Mouse (Mus musculus) liver, embryonic 14.5 days (tissue): ENCODE measurements around the gene 0610010F05Rik. TPM values are rescaled to one million over a fixed set of nuclear protein-coding genes. Genes with fewer than 3 reads are reported as not detected.

ENCODE experiments used
- ATAC-seq: fragments of 200-750 bp; cut with Nextera tagmentation; 2 replicates; pipeline ENCODE4 v1.8.0; 2017; ENCODE audit warnings: moderate number of reproducible peaks, mild to moderate bottlenecking, moderate library complexity; ENCODE audit not compliant: insufficient read depth
- DNase-seq, 3 experiments: peaks; one replicate each; pipeline ENCODE4 v3.0.0-alpha.2; 2012 to 2013; ENCODE audit warnings: low read depth in 3 of 3, low spot score in 3 of 3
- H3K27ac ChIP-seq: fragments of 300-500 bp; sonication (generic); 2 replicates; pipeline ENCODE4 v1.5.1; 2014; ENCODE audit warnings: moderate library complexity, mild to moderate bottlenecking, control low read depth, inconsistent platforms
- H3K27me3 ChIP-seq: fragments of 300-500 bp; sonication (generic); 2 replicates; pipeline ENCODE4 v1.6.1; 2014; ENCODE audit warnings: mild to moderate bottlenecking, low read length, moderate library complexity; ENCODE audit not compliant: control insufficient read depth, insufficient read depth
- H3K36me3 ChIP-seq: fragments of 300-500 bp; sonication (generic); replicated peaks from 2 replicates; pipeline ENCODE4 v1.6.1; 2014; ENCODE audit warnings: low read depth; ENCODE audit not compliant: control insufficient read depth, insufficient read depth
- H3K4me1 ChIP-seq, 2 experiments: fragments of 200-500 bp in 1 of 2; fragments of 300-500 bp in 1 of 2; sonication (generic) in 1 of 2; replicated peaks; 2 replicates each; pipeline ENCODE4 v1.6.1; 2012 to 2014; ENCODE audit warnings: antibody characterized with exemption in 1 of 2, inconsistent platforms in 1 of 2, low read length in 1 of 2; ENCODE audit not compliant: control insufficient read depth in 2 of 2, insufficient read depth in 2 of 2
- H3K4me2 ChIP-seq: fragments of 300-500 bp; sonication (generic); 2 replicates; pipeline ENCODE4 v1.6.1; 2014; ENCODE audit warnings: low read depth, mild to moderate bottlenecking, control low read depth, moderate library complexity
- H3K4me3 ChIP-seq, 2 experiments: fragments of 200-500 bp in 1 of 2; fragments of 300-500 bp in 1 of 2; sonication (generic) in 1 of 2; 2 replicates each; pipeline ENCODE4 v1.5.1; 2012 to 2014; ENCODE audit warnings: low read depth in 2 of 2, low read length in 2 of 2, mild to moderate bottlenecking in 2 of 2, control low read depth in 1 of 2, inconsistent platforms in 1 of 2, moderate library complexity in 1 of 2; ENCODE audit not compliant: insufficient read depth in 1 of 2
- H3K9ac ChIP-seq: fragments of 300-500 bp; sonication (generic); replicated peaks from 2 replicates; pipeline ENCODE4 v1.6.1; 2014; ENCODE audit warnings: mild to moderate bottlenecking, control low read depth, moderate library complexity
- H3K9me3 ChIP-seq: fragments of 300-500 bp; sonication (generic); 2 replicates; pipeline ENCODE4 v1.6.1; 2016; ENCODE audit warnings: low read length, mixed read lengths; ENCODE audit not compliant: control insufficient read depth
- CTCF ChIP-seq: IDR thresholded peaks from 2 replicates; pipeline ENCODE4 v1.5.1; 2016; ENCODE audit warnings: antibody characterized with exemption, low read depth, control low read depth
- EP300 ChIP-seq: IDR thresholded peaks from 2 replicates; pipeline ENCODE4 v1.6.1; 2016; ENCODE audit warnings: antibody characterized with exemption, low read depth
- WGBS: fragments of 180-500 bp; shearing (Covaris S2); extraction: QIAGEN DNeasy Blood & Tissue Kit; methylation state at CpG from one replicate; pipeline ENCODE4 v1.1.7; 2014; ENCODE audit not compliant: insufficient replicate concordance; 5-methylcytosine and 5-hydroxymethylcytosine counted together
- polyA plus RNA-seq, 2 experiments: library from polyadenylated mRNA; depleted of rRNA in 1 of 2; stranded (reverse) in 1 of 2; unstranded in 1 of 2; fragments of >200 nt; fragmentation: Nextera tagmentation in 1 of 2; extraction: Ambion mirVana in 1 of 2; gene quantifications; 2 replicates each; pipeline versions ENCODE4 v1.2.1 to v1.2.3; 2012 to 2014

Gene 0610010F05Rik
- polyA plus RNA-seq, 2 experiments, result 3.1 to 11.1 TPM

GRCm38 (mm10) chr11:23570130-23570529 is 63.3 kb downstream of the 0610010F05Rik start:
- DNase-seq (no peak), ATAC-seq (no peak)
- WGBS, result 66% methylated on average over 7 of the region's 7 CpGs
- no peak overlapping the region for H3K4me2 ChIP-seq
- H3K4me1 ChIP-seq, result no peaks in the 10 kb centered on the region; a peak in 1 of 4 replicates
- no peak overlapping the region for H3K4me3 ChIP-seq
- H3K27me3 ChIP-seq, result no peaks in the 10 kb centered on the region
- H3K9me3 ChIP-seq, result no peaks in the 10 kb centered on the region
- no peak overlapping the region for H3K27ac ChIP-seq
- TF ChIP-seq CTCF (no peak), EP300 (no peak)
- no peak overlapping the region for H3K9ac ChIP-seq
- no peaks in the 10 kb centered on the region for H3K36me3 ChIP-seq

GRCm38 (mm10) chr11:23565761-23566160 is 67.7 kb downstream of the 0610010F05Rik start:
- TF ChIP-seq CTCF, result peak; percentile 91
- TF ChIP-seq EP300, result no peak
- Histone ChIP-seq H3K4me1 (no peaks in the 10 kb centered on the region; a peak in 1 of 4 replicates), H3K4me3 (no peak overlapping the region), H3K27me3 (no peaks in the 10 kb centered on the region), H3K4me2 (no peak overlapping the region), H3K9me3 (no peaks in the 10 kb centered on the region), H3K27ac (no peak overlapping the region), H3K36me3 (no peaks in the 10 kb centered on the region), H3K9ac (no peak overlapping the region)
- ATAC-seq, result peak; percentile 52; the same call in 1 of the 2 replicates
- DNase-seq, result peak; percentile 42 to 43 (median 43)
- 42% methylated on average over 6 of the region's 6 CpGs for WGBS

GRCm38 (mm10) chr11:23557039-23557630 is 76.3 kb downstream of the 0610010F05Rik start:
- ATAC-seq (no peak), DNase-seq (no peak)
- no peak overlapping the region for H3K27ac ChIP-seq
- no peaks in the 10 kb centered on the region for H3K36me3 ChIP-seq
- WGBS, result 50% methylated on average over 6 of the region's 6 CpGs
- H3K9ac ChIP-seq, result no peak overlapping the region
- H3K4me3 ChIP-seq, result no peak overlapping the region
- H3K9me3 ChIP-seq, result no peaks in the 10 kb centered on the region
- no peak overlapping the region for H3K4me2 ChIP-seq
- no peaks in the 10 kb centered on the region for H3K27me3 ChIP-seq
- TF ChIP-seq CTCF (no peak), EP300 (no peak)
- no peaks in the 10 kb centered on the region for H3K4me1 ChIP-seq

- ATAC-seq (no peak), DNase-seq (no peak)
- no peaks in the 10 kb centered on the region for H3K9me3 ChIP-seq
- no peaks in the 10 kb centered on the region for H3K27me3 ChIP-seq
- no peaks in the 10 kb centered on the region for H3K36me3 ChIP-seq
- no peak overlapping the region for H3K4me3 ChIP-seq
- H3K27ac ChIP-seq, result no peak overlapping the region
- no peak for TF ChIP-seq EP300
- no peak for TF ChIP-seq CTCF
- H3K9ac ChIP-seq, result no peak overlapping the region
- H3K4me1 ChIP-seq, result no peaks in the 10 kb centered on the region
- WGBS, result 66% methylated on average over 2 of the region's 2 CpGs
- H3K4me2 ChIP-seq, result no peak overlapping the region
Observed at GRCm38 (mm10) chr11:23537446-23537845, 96.0 kb downstream of the 0610010F05Rik start.

GRCm38 (mm10) chr11:23520473-23521205 is 112.8 kb downstream of the 0610010F05Rik start, which contains the start of gene 1700093K21Rik:
Gene 1700093K21Rik, minus strand, starts transcription at chr11:23521155.
- H3K36me3 ChIP-seq, result no peaks in the 10 kb centered on the region
- H3K27ac ChIP-seq, result no peak within 1 kb of the TSS
- no peak within 1 kb of the TSS for H3K4me2 ChIP-seq
- WGBS, result 48% methylated on average over 5 of the region's 5 CpGs
- TF ChIP-seq CTCF (no peak), EP300 (no peak)
- no peaks in the 10 kb centered on the region for H3K9me3 ChIP-seq
- no peak within 1 kb of the TSS for H3K9ac ChIP-seq
- DNase-seq (no peak), ATAC-seq (no peak)
- H3K27me3 ChIP-seq, result no peaks in the 10 kb centered on the region
- no peaks in the 10 kb centered on the region for H3K4me1 ChIP-seq
- H3K4me3 ChIP-seq, result no peak within 1 kb of the TSS
